8 mouse cellular contexts compared by ENCODE assay signal in genomic region chr6:63256556-63257405, GRCm38 (mm10). TPM values are rescaled to one million over a fixed set of nuclear protein-coding genes. Genes with fewer than 3 reads are reported as not detected.
DNase-seq lines count a peak whose midpoint lies in the region; ATAC-seq lines count a peak whose summit lies in the region.

No protein-coding gene starts in this region.

- H3K27me3 ChIP-seq in stomach, embryonic 15.5 days (replicated peaks), result 0 out of 2 replicates have a peak, but pooled peaks cover 8% of the 10 kb centered on the region

- H3K9me3 ChIP-seq in stomach, embryonic 15.5 days, result no peaks in the 10 kb centered on the region

- 0 out of 2 replicates have a peak, but pooled peaks have one; percentile 50 for ATAC-seq in stomach, embryonic 15.5 days (ENCODE audit: insufficient read depth, low FRiP score, low read depth)

- under 1% methylated on average over 47 of the region's 49 CpGs for WGBS in stomach, embryonic 15.5 days

- H3K36me3 ChIP-seq in stomach, embryonic 15.5 days, result no peaks in the 10 kb centered on the region

- H3K27ac ChIP-seq in stomach, embryonic 15.5 days, result no peak overlapping the region

- H3K4me2 ChIP-seq in stomach, embryonic 15.5 days, result peak overlapping the region; percentile 99

- H3K9ac ChIP-seq in stomach, embryonic 15.5 days, result peak overlapping the region; percentile 25; the same call in 1 of the 2 replicates

- peak; percentile 21 to 45 for DNase-seq in kidney, postnatal 4 days
- no peak for DNase-seq in kidney, adult 11 months
- peak; percentile 70 to 76 for DNase-seq in cerebellum, postnatal 36 days
- DNase-seq in frontal cortex, postnatal 36 days (ENCODE audit: low spot score in 2 of 2), result peak; percentile 60 to 70
- peak; percentile 62 to 63 for DNase-seq in layer of hippocampus, postnatal 14 days (ENCODE audit: low spot score in 2 of 2)
- peak; percentile 4 to 27 for DNase-seq in lung, postnatal 4 days
- DNase-seq in adrenal gland, postnatal 36 days, result no peak

- H3K4me1 ChIP-seq in stomach, embryonic 15.5 days, result peaks cover 13% of the 10 kb centered on the region; the same call in 1 of the 2 replicates

- peak overlapping the region; percentile 59 for H3K4me3 ChIP-seq in stomach, embryonic 15.5 days (replicated peaks)

RNA-seq across cellular contexts. Expression of gene Grid2, which starts 1.1 kb away (rescaled TPM):
- total RNA-seq in layer of hippocampus, postnatal 14 days (2021), result 10 to 100 TPM; 17.2 to 22.0 TPM
- polyA plus RNA-seq in stomach, embryonic 15.5 days (2015; fragmentation: Nextera tagmentation; extraction: Ambion mirVana), result 0.89 and 1.3 TPM in 2 replicates
- under 1 TPM in 1 of 2 experiments, not detected in 1; 0.07 TPM for total RNA-seq in adrenal gland, postnatal 36 days (2021)

Comparison
In these comparisons a context has a peak if more than half of its experiments do, and no peak if none do; other contexts are left out.
1. DNase-seq: peak in kidney, postnatal 4 days (2 of 2), cerebellum, postnatal 36 days (2 of 2), frontal cortex, postnatal 36 days (2 of 2), layer of hippocampus, postnatal 14 days (2 of 2) and lung, postnatal 4 days (2 of 2); none in kidney, adult 11 months (single experiment) and adrenal gland, postnatal 36 days (0 of 2).
2. RNA of gene Grid2, which starts 1.1 kb away (total RNA-seq): 17.2 to 22.0 TPM in layer of hippocampus, postnatal 14 days; 0.07 TPM in adrenal gland, postnatal 36 days; every median in the first group is over 10 times any median in the second.